Mouse (Mus musculus) limb, embryonic 14.5 days (tissue): ENCODE measurements around the gene Spon2. TPM values are rescaled to one million over a fixed set of nuclear protein-coding genes. Genes with fewer than 3 reads are reported as not detected.

Source experiments
- ATAC-seq: fragments of 200-750 bp; cut with Nextera tagmentation; 2 replicates; pipeline ENCODE4 v1.8.0; 2017; ENCODE audit warnings: low read depth, moderate number of reproducible peaks, moderate TSS enrichment; ENCODE audit not compliant: low FRiP score
- DNase-seq: peaks from one replicate; pipeline ENCODE4 v3.0.0-alpha.2; 2015; ENCODE audit warnings: low spot score
- H3K27ac ChIP-seq: fragments of 300-500 bp; sonication (generic); replicated peaks from 2 replicates; pipeline ENCODE4 v1.5.1; 2014; ENCODE audit warnings: low read depth, mild to moderate bottlenecking, low read length, moderate library complexity, mixed read lengths
- H3K27me3 ChIP-seq: fragments of 300-500 bp; sonication (generic); 2 replicates; pipeline ENCODE4 v1.6.1; 2014; ENCODE audit warnings: low read length, mixed read lengths; ENCODE audit not compliant: control insufficient read depth, insufficient read depth
- H3K36me3 ChIP-seq: fragments of 300-500 bp; sonication (generic); 2 replicates; pipeline ENCODE4 v1.6.1; 2014; ENCODE audit warnings: mild to moderate bottlenecking, low read length, moderate library complexity, mixed read lengths; ENCODE audit not compliant: control insufficient read depth, insufficient read depth
- H3K4me1 ChIP-seq: fragments of 300-500 bp; sonication (generic); 2 replicates; pipeline ENCODE4 v1.6.1; 2014; ENCODE audit warnings: antibody characterized with exemption, low read length, mixed read lengths; ENCODE audit not compliant: control insufficient read depth, insufficient read depth
- H3K4me2 ChIP-seq: fragments of 300-500 bp; sonication (generic); replicated peaks from 2 replicates; pipeline ENCODE4 v1.6.1; 2014; ENCODE audit warnings: low read depth, mild to moderate bottlenecking, low read length, moderate library complexity; ENCODE audit not compliant: severe bottlenecking
- H3K4me3 ChIP-seq: fragments of 300-500 bp; sonication (generic); replicated peaks from 2 replicates; pipeline ENCODE4 v1.5.1; 2014; ENCODE audit warnings: low read length
- H3K9ac ChIP-seq: fragments of 300-500 bp; sonication (generic); 2 replicates; pipeline ENCODE4 v1.6.1; 2014; ENCODE audit warnings: mild to moderate bottlenecking, low read depth, low read length, moderate library complexity; ENCODE audit not compliant: severe bottlenecking
- H3K9me3 ChIP-seq: fragments of 300-500 bp; sonication (generic); 2 replicates; pipeline ENCODE4 v1.6.1; 2016; ENCODE audit warnings: low read length; ENCODE audit not compliant: control insufficient read depth
- POLR2A ChIP-seq: fragments of 200-500 bp; IDR thresholded peaks from 2 replicates; pipeline ENCODE4 v1.8.0; 2012; ENCODE audit warnings: inconsistent platforms, mild to moderate bottlenecking, moderate library complexity, borderline replicate concordance; ENCODE audit not compliant: insufficient read depth, insufficient read length; ENCODE audit errors: extremely low read depth
- WGBS: fragments of 180-500 bp; shearing (Covaris S2); extraction: QIAGEN DNeasy Blood & Tissue Kit; methylation state at CpG from one replicate; pipeline ENCODE4 v1.1.7; 2014; 5-methylcytosine and 5-hydroxymethylcytosine counted together
- polyA plus RNA-seq, 2 experiments: library from polyadenylated mRNA; depleted of rRNA in 1 of 2; stranded (reverse) in 1 of 2; unstranded in 1 of 2; fragments of >200 nt; fragmentation: Nextera tagmentation in 1 of 2; extraction: Ambion mirVana in 1 of 2; gene quantifications; 2 replicates each; pipeline versions ENCODE4 v1.2.1 to v1.2.3; 2012 to 2014

Spon2 gene
- polyA plus RNA-seq, 2 experiments: 23.9 to 26.0 TPM

GRCm38 (mm10) chr5:33206328-33206727 is 11.9 kb downstream of the Spon2 start:
- no peaks in the 10 kb centered on the region for H3K9me3 ChIP-seq
- DNase-seq (no peak), ATAC-seq (no peak)
- H3K4me1 ChIP-seq: no peaks in the 10 kb centered on the region
- H3K9ac ChIP-seq: no peak overlapping the region
- 94% methylated on average over 7 of the region's 7 CpGs for WGBS
- no peak overlapping the region for H3K27ac ChIP-seq
- H3K4me2 ChIP-seq: no peak overlapping the region
- no peak for TF ChIP-seq POLR2A
- no peak overlapping the region for H3K4me3 ChIP-seq
- H3K36me3 ChIP-seq: no peaks in the 10 kb centered on the region
- H3K27me3 ChIP-seq: no peaks in the 10 kb centered on the region

GRCm38 (mm10) chr5:33204284-33204683 is 14.0 kb downstream of the Spon2 start:
- H3K9me3 ChIP-seq: no peaks in the 10 kb centered on the region
- H3K4me2 ChIP-seq: peak overlapping the region; percentile 48
- no peak for TF ChIP-seq POLR2A
- no peak overlapping the region for H3K4me3 ChIP-seq
- no peak overlapping the region for H3K9ac ChIP-seq
- no peaks in the 10 kb centered on the region for H3K27me3 ChIP-seq
- no peaks in the 10 kb centered on the region for H3K4me1 ChIP-seq
- no peaks in the 10 kb centered on the region for H3K36me3 ChIP-seq
- ATAC-seq (no peak), DNase-seq (no peak)
- H3K27ac ChIP-seq: no peak overlapping the region
- WGBS: 64% methylated on average over 7 of the region's 7 CpGs

- Histone ChIP-seq H3K27me3 (no peaks in the 10 kb centered on the region), H3K36me3 (no peaks in the 10 kb centered on the region), H3K9me3 (no peaks in the 10 kb centered on the region), H3K9ac (no peak overlapping the region), H3K27ac (no peak overlapping the region), H3K4me3 (0 out of 2 replicates have a peak overlapping the region, but pooled peaks have one; percentile 18), H3K4me1 (no peaks in the 10 kb centered on the region), H3K4me2 (peak overlapping the region; percentile 48)
- TF ChIP-seq POLR2A: no peak
- DNase-seq (peak; percentile 91), ATAC-seq (peak; percentile 87)
- WGBS: 12% methylated on average over 9 of the region's 9 CpGs
Measured at GRCm38 (mm10) chr5:33203691-33204242, 14.5 kb downstream of the Spon2 start.

- Histone ChIP-seq H3K4me3 (no peak overlapping the region), H3K27me3 (no peaks in the 10 kb centered on the region), H3K27ac (no peak overlapping the region), H3K4me1 (no peaks in the 10 kb centered on the region), H3K9ac (0 out of 2 replicates have a peak overlapping the region, but pooled peaks have one; percentile 2), H3K36me3 (no peaks in the 10 kb centered on the region), H3K4me2 (no peak overlapping the region), H3K9me3 (no peaks in the 10 kb centered on the region)
- no peak for TF ChIP-seq POLR2A
- WGBS: 71% methylated on average over 6 of the region's 6 CpGs
- DNase-seq (no peak), ATAC-seq (no peak)
Measured at GRCm38 (mm10) chr5:33203171-33203565, 15.1 kb downstream of the Spon2 start.

GRCm38 (mm10) chr5:33202516-33203170 is 15.6 kb downstream of the Spon2 start:
- DNase-seq (no peak), ATAC-seq (no peak)
- Histone ChIP-seq H3K4me2 (no peak overlapping the region), H3K27me3 (no peaks in the 10 kb centered on the region), H3K36me3 (no peaks in the 10 kb centered on the region), H3K27ac (no peak overlapping the region), H3K9ac (0 out of 2 replicates have a peak overlapping the region, but pooled peaks have one; percentile 2), H3K9me3 (no peaks in the 10 kb centered on the region), H3K4me1 (no peaks in the 10 kb centered on the region), H3K4me3 (no peak overlapping the region)
- 84% methylated on average over 13 of the region's 13 CpGs for WGBS
- no peak for TF ChIP-seq POLR2A
